Mouse (Mus musculus): ENCODE data around the gene Ndufv3. TPM values are rescaled to one million over a fixed set of nuclear protein-coding genes. Genes with fewer than 3 reads are reported as not detected.

Ndufv3 gene
- polyA plus RNA-seq (2012; rRNA removed) (86.4 and 103 TPM in 2 replicates), polyA plus RNA-seq (2014; fragmentation: Nextera tagmentation; extraction: Ambion mirVana) (277 and 285 TPM in 2 replicates)

GRCm38 (mm10) chr17:31519946-31520838 lies at the start of gene Ndufv3, which contains the start of gene Wdr4:
Gene Ndufv3, plus strand, starts transcription at chr17:31520115.
Gene Wdr4, minus strand, starts transcription at chr17:31519980.
- under 1% methylated on average over 40 of the region's 45 CpGs for WGBS
- peak; percentile 55; the same call in 1 of the 2 replicates for TF ChIP-seq POLR2A (IDR thresholded peaks at IDR 0.05; ENCODE audit: borderline replicate concordance, extremely low read depth, insufficient read depth, insufficient read length)

GRCm38 (mm10) chr17:31470766-31471418 lies 49.0 kb upstream of the Ndufv3 start:
- WGBS = 90% methylated on average over 5 of the region's 5 CpGs
- peaks cover 73% of the 10 kb centered on the region for H3K36me3 ChIP-seq (ENCODE audit: control insufficient read depth, insufficient read depth, low read length)

More at GRCm38 (mm10) chr17:31519946-31520838, at the start of gene Ndufv3, which contains the start of gene Wdr4:
- H3K9me3 ChIP-seq (ENCODE audit: control insufficient read depth, low read length) = no peaks in the 10 kb centered on the region
- no peaks in the 10 kb centered on the region for H3K27me3 ChIP-seq (ENCODE audit: control insufficient read depth, insufficient read depth, low read length)
- H3K4me1 ChIP-seq (ENCODE audit: control insufficient read depth, insufficient read depth, low read length) = peaks cover 15% of the 10 kb centered on the region
- ATAC-seq (ENCODE audit: low FRiP score, low read depth) = peak; percentile 98
- peak within 1 kb of the TSS; percentile 75 for H3K4me3 ChIP-seq (replicated peaks; ENCODE audit: low read length)
- DNase-seq (ENCODE audit: low spot score) = peak; percentile 99
- peaks cover 20% of the 10 kb centered on the region for H3K36me3 ChIP-seq (ENCODE audit: control insufficient read depth, insufficient read depth, low read length)
- H3K4me2 ChIP-seq (replicated peaks; ENCODE audit: low read depth, low read length, severe bottlenecking) = peak within 1 kb of the TSS; percentile 76
- peak within 1 kb of the TSS; percentile 63 for H3K27ac ChIP-seq (replicated peaks; ENCODE audit: low read depth, low read length)
- peak within 1 kb of the TSS; percentile 59 for H3K9ac ChIP-seq (ENCODE audit: low read depth, low read length, severe bottlenecking)

GRCm38 (mm10) chr17:31474388-31474787 lies 45.5 kb upstream of the Ndufv3 start:
- Histone ChIP-seq H3K27ac (replicated peaks; ENCODE audit: low read depth, low read length) (no peak overlapping the region), H3K9me3 (ENCODE audit: control insufficient read depth, low read length) (no peaks in the 10 kb centered on the region), H3K4me1 (ENCODE audit: control insufficient read depth, insufficient read depth, low read length) (0 out of 2 replicates have a peak, but pooled peaks cover 3% of the 10 kb centered on the region), H3K4me2 (replicated peaks; ENCODE audit: low read depth, low read length, severe bottlenecking) (no peak overlapping the region), H3K9ac (ENCODE audit: low read depth, low read length, severe bottlenecking) (no peak overlapping the region), H3K27me3 (ENCODE audit: control insufficient read depth, insufficient read depth, low read length) (no peaks in the 10 kb centered on the region), H3K36me3 (ENCODE audit: control insufficient read depth, insufficient read depth, low read length) (peaks cover 51% of the 10 kb centered on the region), H3K4me3 (replicated peaks; ENCODE audit: low read length) (no peak overlapping the region)
- DNase-seq (ENCODE audit: low spot score) (no peak), ATAC-seq (ENCODE audit: low FRiP score, low read depth) (no peak)
- WGBS = 83% methylated on average over 6 of the region's 6 CpGs
- no peak for TF ChIP-seq POLR2A (IDR thresholded peaks at IDR 0.05; ENCODE audit: borderline replicate concordance, extremely low read depth, insufficient read depth, insufficient read length)

More at GRCm38 (mm10) chr17:31470766-31471418, 49.0 kb upstream of the Ndufv3 start:
- Histone ChIP-seq H3K4me2 (replicated peaks; ENCODE audit: low read depth, low read length, severe bottlenecking) (no peak overlapping the region), H3K27me3 (ENCODE audit: control insufficient read depth, insufficient read depth, low read length) (no peaks in the 10 kb centered on the region), H3K4me3 (replicated peaks; ENCODE audit: low read length) (no peak overlapping the region), H3K27ac (replicated peaks; ENCODE audit: low read depth, low read length) (no peak overlapping the region), H3K9ac (ENCODE audit: low read depth, low read length, severe bottlenecking) (no peak overlapping the region), H3K4me1 (ENCODE audit: control insufficient read depth, insufficient read depth, low read length) (no peaks in the 10 kb centered on the region), H3K9me3 (ENCODE audit: control insufficient read depth, low read length) (no peaks in the 10 kb centered on the region)
- DNase-seq (ENCODE audit: low spot score) (no peak), ATAC-seq (ENCODE audit: low FRiP score, low read depth) (no peak)
- TF ChIP-seq POLR2A (IDR thresholded peaks at IDR 0.05; ENCODE audit: borderline replicate concordance, extremely low read depth, insufficient read depth, insufficient read length) = no peak

GRCm38 (mm10) chr17:31478606-31479005 lies 41.3 kb upstream of the Ndufv3 start:
- Histone ChIP-seq H3K4me3 (replicated peaks; ENCODE audit: low read length) (no peak overlapping the region), H3K27me3 (ENCODE audit: control insufficient read depth, insufficient read depth, low read length) (no peaks in the 10 kb centered on the region), H3K9me3 (ENCODE audit: control insufficient read depth, low read length) (no peaks in the 10 kb centered on the region), H3K4me2 (replicated peaks; ENCODE audit: low read depth, low read length, severe bottlenecking) (no peak overlapping the region), H3K9ac (ENCODE audit: low read depth, low read length, severe bottlenecking) (no peak overlapping the region), H3K4me1 (ENCODE audit: control insufficient read depth, insufficient read depth, low read length) (0 out of 2 replicates have a peak, but pooled peaks cover 3% of the 10 kb centered on the region), H3K27ac (replicated peaks; ENCODE audit: low read depth, low read length) (no peak overlapping the region), H3K36me3 (ENCODE audit: control insufficient read depth, insufficient read depth, low read length) (peaks cover 16% of the 10 kb centered on the region)
- WGBS = 69% methylated on average over 7 of the region's 7 CpGs
- TF ChIP-seq POLR2A (IDR thresholded peaks at IDR 0.05; ENCODE audit: borderline replicate concordance, extremely low read depth, insufficient read depth, insufficient read length) = no peak
- ATAC-seq (ENCODE audit: low FRiP score, low read depth) (no peak), DNase-seq (ENCODE audit: low spot score) (no peak)
